Mouse (Mus musculus) lung, postnatal 0 days (tissue): ENCODE measurements at regions not wholly inside any gene's neighbourhood (a gene's known extent, or its start where the extent isn't known, plus 50 kb on each side); places are given as distances from the start of the nearest gene placed in this dataset.

ENCODE experiments used
- CTCF ChIP-seq: IDR thresholded peaks from 2 replicates; pipeline ENCODE4 v1.5.1; 2016; ENCODE audit warnings: antibody characterized with exemption, mild to moderate bottlenecking
- EP300 ChIP-seq: IDR thresholded peaks from 2 replicates; pipeline ENCODE4 v1.6.1; 2016; ENCODE audit warnings: antibody characterized with exemption, mild to moderate bottlenecking, control low read depth

GRCm38 (mm10) chr2:160502901-160503300, 136.0 kb upstream of the Mafb start:
- no peak for TF ChIP-seq CTCF
- no peak for TF ChIP-seq EP300
